Mouse (Mus musculus) cerebral cortex, adult 2 months (tissue): Measurements from ENCODE around the gene Cntnap1.

Experiments
- WGBS: fragments of 180-500 bp; shearing (Covaris S2); methylation state at CpG from one replicate; pipeline ENCODE4 v1.1.7; 2018; 5-methylcytosine and 5-hydroxymethylcytosine counted together

Cntnap1 gene

GRCm38 (mm10) chr11:101220853-101221252, 50.5 kb downstream of the Cntnap1 start:
- 62% methylated on average over 2 of the region's 2 CpGs for WGBS

- WGBS, result 84% methylated on average over 8 of the region's 8 CpGs
Measured at GRCm38 (mm10) chr11:101221306-101221986, 51.1 kb downstream of the Cntnap1 start.

- 82% methylated on average over 3 of the region's 3 CpGs for WGBS
Measured at GRCm38 (mm10) chr11:101224337-101224736, 54.0 kb downstream of the Cntnap1 start.

- WGBS, result 17% methylated on average over 25 of the region's 25 CpGs
Measured at GRCm38 (mm10) chr11:101225331-101226064, 55.2 kb downstream of the Cntnap1 start.

GRCm38 (mm10) chr11:101226065-101226701, 55.9 kb downstream of the Cntnap1 start, which contains the start of gene Ezh1:
Gene Ezh1, minus strand, starts transcription at chr11:101226463.
- 1% methylated on average over 56 of the region's 56 CpGs for WGBS

GRCm38 (mm10) chr11:101229361-101229900, 59.1 kb downstream of the Cntnap1 start:
- 32% methylated on average over 8 of the region's 8 CpGs for WGBS

- WGBS, result 36% methylated on average over 2 of the region's 2 CpGs
Measured at GRCm38 (mm10) chr11:101230061-101230511, 59.8 kb downstream of the Cntnap1 start.

GRCm38 (mm10) chr11:101230526-101230925, 60.2 kb downstream of the Cntnap1 start:
- WGBS, result 47% methylated on average over 5 of the region's 5 CpGs

GRCm38 (mm10) chr11:101230991-101231871, 60.9 kb downstream of the Cntnap1 start:
- 16% methylated on average over 18 of the region's 18 CpGs for WGBS

- WGBS, result 57% methylated on average over 6 of the region's 6 CpGs
Measured at GRCm38 (mm10) chr11:101232010-101232839, 61.9 kb downstream of the Cntnap1 start.

- WGBS, result 94% methylated on average over 1 of the region's 1 CpGs
Measured at GRCm38 (mm10) chr11:101233240-101233639, 62.9 kb downstream of the Cntnap1 start.

- whole genome bisulfite sequencing, result 97% methylated on average over 5 of the region's 5 CpGs
Measured at GRCm38 (mm10) chr11:101236782-101237181, 66.5 kb downstream of the Cntnap1 start.

GRCm38 (mm10) chr11:101238071-101238647, 67.8 kb downstream of the Cntnap1 start:
- 21% methylated on average over 5 of the region's 5 CpGs for WGBS
